Mouse (Mus musculus) cerebellum, postnatal 4 days (tissue): ENCODE data around the gene Crb3.

ENCODE experiments used
- DNase-seq, 2 experiments: peaks; one replicate each; pipeline ENCODE4 v3.0.0; 2022; ENCODE audit warnings: low spot score in 2 of 2, mixed read lengths in 1 of 2

Crb3 gene

DNA sequence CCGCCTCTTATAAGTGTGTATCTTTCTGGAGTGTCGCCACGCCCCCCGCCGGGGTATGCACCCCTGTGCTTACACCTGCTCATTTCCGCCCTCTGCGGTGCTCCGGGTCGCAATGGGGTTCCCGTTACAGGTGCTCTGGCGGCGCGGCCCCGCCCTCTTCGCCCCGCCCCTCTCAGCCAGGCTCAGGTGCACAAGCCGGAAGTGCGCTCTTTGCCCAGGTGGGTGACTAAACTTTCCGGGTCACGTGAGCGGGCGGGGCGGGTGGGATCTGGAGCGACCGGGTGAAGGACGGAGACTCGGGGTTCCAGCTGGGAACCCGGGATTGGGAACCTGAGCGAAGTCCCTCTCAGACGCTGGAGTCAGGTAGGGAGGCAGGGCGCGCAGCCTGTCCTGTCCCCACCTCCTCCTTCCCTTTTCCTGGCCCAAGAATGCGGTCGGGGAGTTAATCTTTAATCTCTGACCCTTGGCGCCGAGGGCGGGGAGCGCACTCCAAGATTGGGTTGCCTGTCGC is 3.2 kb downstream of the Crb3 start:
- DNase-seq = no peak

DNA sequence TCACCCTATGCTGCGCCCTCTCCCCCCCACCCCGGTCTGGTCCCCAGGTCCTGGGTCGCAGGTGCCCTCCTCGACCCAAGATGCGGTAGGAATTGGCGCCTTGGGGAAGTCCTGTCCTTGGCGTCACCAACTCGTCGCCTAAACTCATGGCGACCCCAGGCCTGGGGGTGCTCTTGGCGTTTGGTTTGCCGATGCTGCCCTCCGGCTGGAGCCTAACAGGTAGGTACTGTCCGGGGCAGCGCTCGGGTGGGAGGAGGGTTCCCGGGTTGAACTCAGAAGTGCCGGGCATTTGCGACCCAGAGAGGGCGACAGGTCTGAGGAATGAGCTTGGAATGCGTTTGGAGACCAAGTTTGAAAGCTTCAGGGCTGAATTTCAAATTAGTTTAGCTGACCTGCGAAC is 3.6 kb downstream of the Crb3 start:
- no peak for DNase-seq

GRCm38 (mm10) chr17:57063031-57063430 is 4.1 kb downstream of the Crb3 start:
- no peak for DNase-seq

DNA sequence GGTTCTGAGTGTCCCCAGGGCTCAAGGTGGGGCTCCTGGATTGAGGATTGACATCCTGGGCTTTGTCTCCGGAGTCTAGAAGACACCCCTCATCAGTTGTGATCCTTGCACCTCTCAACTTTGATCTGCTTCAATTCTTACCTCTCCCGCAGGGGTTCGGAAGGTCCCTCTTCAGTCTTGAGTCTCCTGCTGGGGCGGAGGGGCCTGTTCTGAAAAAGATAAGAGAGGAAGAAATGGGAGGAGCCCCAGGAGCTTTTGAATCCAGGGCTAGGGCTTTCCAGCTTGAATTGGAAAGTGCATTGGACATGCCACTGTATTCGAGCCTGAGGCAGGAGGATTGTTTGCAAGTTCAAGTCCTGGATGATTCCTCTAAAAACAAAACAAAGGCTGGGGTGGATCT is 8.0 kb downstream of the Crb3 start:
- no peak for DNase-seq

DNA sequence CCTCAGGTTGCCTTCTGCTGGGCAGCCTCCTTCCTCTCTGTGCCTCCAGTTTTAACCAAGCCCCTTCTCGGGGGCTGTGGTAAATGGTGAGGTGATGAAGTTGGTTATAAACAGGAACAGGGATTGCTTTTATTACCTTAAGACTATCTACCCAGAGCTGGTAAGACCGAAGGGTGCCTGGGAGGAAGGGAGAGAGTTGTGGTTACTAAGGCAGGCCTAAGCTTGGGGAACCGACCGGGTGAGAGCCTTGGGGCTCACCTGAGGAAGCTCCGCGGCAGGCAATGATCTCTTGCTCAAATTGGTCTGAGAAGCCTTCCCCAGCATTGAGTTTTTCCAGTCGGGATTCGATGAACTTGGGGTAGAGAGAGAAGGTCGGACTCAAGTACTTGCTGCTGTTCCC is 11.4 kb downstream of the Crb3 start:
- DNase-seq = no peak

GRCm38 (mm10) chr17:57070699-57071098 is 11.8 kb downstream of the Crb3 start:
- DNase-seq = no peak

GRCm38 (mm10) chr17:57076916-57077315 is 18.0 kb downstream of the Crb3 start:
- no peak for DNase-seq

GRCm38 (mm10) chr17:57078336-57078735 is 19.4 kb downstream of the Crb3 start, which contains the start of gene Dennd1c:
Dennd1c (minus strand) TSS chr17:57078514.
- DNase-seq = no peak

DNA sequence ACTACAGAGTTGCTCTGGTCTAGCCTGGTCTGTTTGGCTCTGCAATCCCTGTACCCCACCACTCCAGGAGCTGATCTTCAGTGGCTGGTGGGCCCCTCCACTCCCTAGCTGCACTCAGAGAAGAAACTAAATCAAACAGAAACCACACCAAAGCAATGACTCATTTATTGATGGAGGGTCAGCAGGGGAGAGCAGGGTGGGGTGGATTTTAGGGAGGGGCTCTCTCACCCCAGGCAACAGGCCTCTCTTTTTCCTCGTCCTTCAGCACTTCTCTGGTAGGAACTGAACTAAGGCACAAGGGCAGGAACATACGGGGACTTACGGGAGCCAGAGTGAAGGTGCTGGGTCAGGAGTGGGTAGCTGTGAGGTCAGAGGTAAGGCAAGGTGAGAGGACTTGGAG is 21.0 kb downstream of the Crb3 start:
- DNase-seq = no peak

DNA sequence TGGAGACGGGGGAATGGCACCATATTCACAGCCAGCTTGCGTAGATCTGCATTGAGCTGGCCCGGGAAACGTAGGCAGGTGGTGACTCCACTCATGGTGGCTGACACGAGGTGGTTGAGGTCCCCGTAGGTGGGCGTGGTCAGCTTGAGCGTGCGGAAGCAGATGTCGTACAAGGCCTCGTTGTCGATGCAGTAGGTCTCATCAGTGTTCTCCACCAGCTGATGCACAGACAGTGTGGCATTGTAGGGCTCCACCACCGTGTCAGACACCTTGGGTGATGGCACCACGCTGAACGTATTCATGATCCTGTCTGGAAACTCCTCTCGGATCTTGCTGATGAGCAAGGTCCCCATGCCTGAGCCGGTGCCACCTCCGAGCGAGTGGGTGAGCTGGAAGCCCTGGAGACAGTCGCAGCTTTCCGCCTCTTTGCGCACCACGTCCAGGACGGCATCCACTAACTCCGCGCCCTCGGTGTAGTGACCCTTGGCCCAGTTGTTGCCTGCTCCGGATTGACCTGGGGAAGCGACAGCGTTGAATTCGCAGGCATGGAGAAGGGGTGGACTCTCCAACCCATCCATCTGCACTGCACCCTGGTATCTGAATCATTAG is 22.4 kb downstream of the Crb3 start:
- no peak for DNase-seq

DNA sequence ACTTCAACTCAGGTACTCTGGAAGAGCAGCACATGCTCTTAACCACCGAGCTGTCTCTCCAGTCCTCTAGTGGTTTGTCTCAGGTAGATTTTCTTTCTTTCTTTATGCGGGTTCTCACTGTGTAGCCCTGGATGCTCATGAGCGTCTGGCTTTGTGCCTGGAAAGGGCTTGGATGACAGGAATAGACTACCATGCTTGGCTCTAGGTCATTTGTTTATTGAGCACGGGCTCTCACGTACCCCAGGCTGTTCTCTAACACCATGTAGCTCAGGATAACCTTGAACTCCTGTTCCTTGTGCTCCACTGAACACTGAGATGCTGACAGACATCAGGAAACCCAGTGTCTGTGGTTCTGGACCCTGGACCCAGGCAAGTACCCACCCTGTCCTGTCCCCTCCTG is 23.6 kb downstream of the Crb3 start:
- no peak for DNase-seq

GRCm38 (mm10) chr17:57085970-57086757 is 27.3 kb downstream of the Crb3 start:
- DNase-seq = peak in 1 of 2 experiments; percentile 46

- peak; percentile 52 to 71 for DNase-seq
These were observed 28.3 kb downstream of the Crb3 start, which contains the start of gene Tubb4a for GRCm38 (mm10) chr17:57087049-57087832. Tubb4a (minus strand) TSS chr17:57087782.

DNA sequence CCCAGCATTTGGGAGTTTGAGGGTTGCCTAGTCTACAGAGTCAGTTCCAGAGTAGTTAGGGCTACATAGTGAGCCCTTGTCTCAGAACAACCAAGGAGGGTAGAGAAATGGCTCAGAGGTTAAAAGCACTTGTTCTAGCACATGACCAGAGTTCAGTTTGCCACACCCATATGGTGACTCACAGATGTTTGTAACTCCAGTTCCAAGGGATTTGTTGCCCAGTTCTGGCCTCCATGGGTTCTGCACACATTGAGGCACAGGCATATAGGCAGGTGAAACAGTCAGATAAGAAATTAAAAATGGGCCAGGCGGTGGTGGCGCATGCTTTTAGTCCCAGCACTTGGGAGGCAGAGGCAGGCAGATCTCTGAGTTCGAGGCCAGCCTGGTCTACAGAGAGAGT is 35.3 kb downstream of the Crb3 start:
- DNase-seq = no peak

GRCm38 (mm10) chr17:57095855-57096622 is 37.1 kb downstream of the Crb3 start:
- DNase-seq = no peak

- DNase-seq = peak; percentile 84 to 88
These were observed 37.7 kb downstream of the Crb3 start for GRCm38 (mm10) chr17:57096623-57096920.

GRCm38 (mm10) chr17:57098321-57098720 is 39.4 kb downstream of the Crb3 start:
- DNase-seq = no peak

- DNase-seq = no peak
These were observed 40.9 kb downstream of the Crb3 start for GRCm38 (mm10) chr17:57099629-57100325.

- no peak for DNase-seq
These were observed 43.4 kb downstream of the Crb3 start for GRCm38 (mm10) chr17:57102276-57102675.

- DNase-seq = no peak
These were observed 45.6 kb downstream of the Crb3 start for GRCm38 (mm10) chr17:57104496-57104895.
